Mouse (Mus musculus): ENCODE measurements at regions not wholly inside any gene's neighbourhood (a gene's known extent, or its start where the extent isn't known, plus 50 kb on each side); places are given as distances from the start of the nearest gene placed in this dataset.

- TF ChIP-seq POLR2A (IDR thresholded peaks at IDR 0.05; ENCODE audit: extremely low read depth, insufficient read depth, low read length) (no peak), CTCF (IDR thresholded peaks at IDR 0.05; ENCODE audit: low read depth, low read length) (no peak)
Measured at GRCm38 (mm10) chr14:96592051-96592450, 73.1 kb upstream of the Klhl1 start.

Data from liver, adult 2 months (tissue).